9 mouse cellular contexts compared by ENCODE assay signal in genomic region chr1:36737300-36737699, GRCm38 (mm10). TPM values are rescaled to one million over a fixed set of nuclear protein-coding genes. Genes with fewer than 3 reads are reported as not detected.
DNase-seq lines count a peak whose midpoint lies in the region; ATAC-seq and TF ChIP-seq lines count a peak whose summit lies in the region.
"Had no signal": no experiment of that assay in that cellular context is flagged by ENCODE, and none has a peak within 500 bp of the region (broad histone marks: within the 10 kb centered on the region; RNA-seq: fewer than 3 reads in every experiment).

No protein-coding gene starts in this region.

- no peak overlapping the region for H3K27ac ChIP-seq in intestine, postnatal 0 days (ENCODE audit: low read depth, low read length)
- H3K27ac ChIP-seq in limb, embryonic 10.5 days: no peak overlapping the region
- no peak overlapping the region for H3K27ac ChIP-seq in neural tube, embryonic 13.5 days (replicated peaks)
- H3K27ac ChIP-seq: embryonic facial prominence, embryonic 15.5 days had no signal

- 12% methylated on average over 4 of the region's 4 CpGs for WGBS in intestine, postnatal 0 days
- 14% methylated on average over 4 of the region's 4 CpGs for WGBS in limb, embryonic 10.5 days
- WGBS in neural tube, embryonic 13.5 days: 11% methylated on average over 4 of the region's 4 CpGs

- peak; percentile 92 for TF ChIP-seq CTCF in intestine, postnatal 0 days (IDR thresholded peaks at IDR 0.05; ENCODE audit: low read depth)

- H3K9me3 ChIP-seq in intestine, postnatal 0 days (ENCODE audit: control insufficient read depth): no peaks in the 10 kb centered on the region
- H3K9me3 ChIP-seq in limb, embryonic 10.5 days (replicated peaks): no peaks in the 10 kb centered on the region
- H3K9me3 ChIP-seq in neural tube, embryonic 13.5 days: no peaks in the 10 kb centered on the region
- H3K9me3 ChIP-seq: embryonic facial prominence, embryonic 15.5 days had no signal

- no peak overlapping the region for H3K9ac ChIP-seq in intestine, postnatal 0 days (ENCODE audit: low read depth, low read length)
- H3K9ac ChIP-seq in neural tube, embryonic 13.5 days: no peak overlapping the region
- H3K9ac ChIP-seq: embryonic facial prominence, embryonic 15.5 days had no signal

- H3K36me3 ChIP-seq in intestine, postnatal 0 days (ENCODE audit: control insufficient read depth, insufficient read depth): no peaks in the 10 kb centered on the region
- no peaks in the 10 kb centered on the region for H3K36me3 ChIP-seq in limb, embryonic 10.5 days
- no peaks in the 10 kb centered on the region for H3K36me3 ChIP-seq in neural tube, embryonic 13.5 days
- H3K36me3 ChIP-seq: embryonic facial prominence, embryonic 15.5 days had no signal

- H3K27me3 ChIP-seq in intestine, postnatal 0 days (replicated peaks; ENCODE audit: control insufficient read depth, insufficient read depth, low read length): peaks cover 4% of the 10 kb centered on the region; the same call in 1 of the 2 replicates
- peaks cover 18% of the 10 kb centered on the region; the same call in 1 of the 2 replicates for H3K27me3 ChIP-seq in limb, embryonic 10.5 days (ENCODE audit: low read depth, poor library complexity, severe bottlenecking)
- H3K27me3 ChIP-seq in neural tube, embryonic 13.5 days: peaks cover 5% of the 10 kb centered on the region; the same call in 1 of the 2 replicates
- H3K27me3 ChIP-seq: embryonic facial prominence, embryonic 15.5 days had no signal

- ATAC-seq in intestine, postnatal 0 days: peak; percentile 28; the same call in 1 of the 2 replicates
- peak; percentile 80; the same call in 1 of the 2 replicates for ATAC-seq in neural tube, embryonic 13.5 days (ENCODE audit: low read depth)

- DNase-seq in urinary bladder, adult 18-20 months (ENCODE audit: low spot score in 2 of 2): peak; percentile 35 to 66
- DNase-seq in urinary bladder, postnatal 10 days (ENCODE audit: low spot score): no peak
- peak; percentile 92 to 94 for DNase-seq in cerebellum, postnatal 10 days
- peak; percentile 89 for DNase-seq in gastrocnemius, adult 18-20 months (ENCODE audit: low spot score)
- DNase-seq in limb, embryonic 10.5 days (ENCODE audit: low spot score): peak; percentile 84
- peak; percentile 89 for DNase-seq in testis, postnatal 10 days (ENCODE audit: low spot score)

- no peak overlapping the region for H3K4me2 ChIP-seq in intestine, postnatal 0 days (replicated peaks; ENCODE audit: low read depth)
- H3K4me2 ChIP-seq in neural tube, embryonic 13.5 days: no peak overlapping the region
- H3K4me2 ChIP-seq: embryonic facial prominence, embryonic 15.5 days had no signal

- no peaks in the 10 kb centered on the region for H3K4me1 ChIP-seq in intestine, postnatal 0 days (replicated peaks; ENCODE audit: control insufficient read depth, insufficient read depth, low read length)
- no peaks in the 10 kb centered on the region for H3K4me1 ChIP-seq in limb, embryonic 10.5 days
- H3K4me1 ChIP-seq in neural tube, embryonic 13.5 days (replicated peaks): no peaks in the 10 kb centered on the region
- H3K4me1 ChIP-seq: embryonic facial prominence, embryonic 15.5 days had no signal

- no peak overlapping the region for H3K4me3 ChIP-seq in intestine, postnatal 0 days (ENCODE audit: low read depth, low read length)
- H3K4me3 ChIP-seq in limb, embryonic 10.5 days: no peak overlapping the region
- no peak overlapping the region for H3K4me3 ChIP-seq in neural tube, embryonic 13.5 days
- H3K4me3 ChIP-seq: embryonic facial prominence, embryonic 15.5 days had no signal

RNA-seq across cellular contexts. Expression of gene Actr1b, which starts 23.1 kb away (rescaled TPM):
- total RNA-seq in gastrocnemius, adult 18-20 months (2021): 100 to 1,000 TPM; 138 to 147 TPM
- polyA plus RNA-seq in intestine, postnatal 0 days (2015; fragmentation: Nextera tagmentation; extraction: Ambion mirVana): 50.3 and 57.0 TPM in 2 replicates
- polyA plus RNA-seq in limb, embryonic 10.5 days (2016; fragmentation: Nextera tagmentation; extraction: Ambion mirVana): 155 and 156 TPM in 2 replicates
- 120 and 126 TPM in 2 replicates for polyA plus RNA-seq in neural tube, embryonic 13.5 days (2015; fragmentation: Nextera tagmentation; extraction: Ambion mirVana)

RNA-seq across cellular contexts. Expression of gene Zap70, which starts 24.3 kb away (rescaled TPM):
- under 1 TPM; 0.19 to 0.73 TPM for total RNA-seq in gastrocnemius, adult 18-20 months (2021)
- 0.24 and 0.70 TPM in 2 replicates for polyA plus RNA-seq in intestine, postnatal 0 days (2015; fragmentation: Nextera tagmentation; extraction: Ambion mirVana)
- polyA plus RNA-seq in limb, embryonic 10.5 days (2016; fragmentation: Nextera tagmentation; extraction: Ambion mirVana): 0.36 TPM in 1 of 2 replicates, not detected in the other
- polyA plus RNA-seq in neural tube, embryonic 13.5 days (2015; fragmentation: Nextera tagmentation; extraction: Ambion mirVana): 0.63 and 0.87 TPM in 2 replicates

RNA-seq across cellular contexts. Expression of gene 4933424G06Rik, which starts 27.4 kb away (rescaled TPM):
- total RNA-seq in gastrocnemius, adult 18-20 months (2021): 1 to 10 TPM in 1 of 2 experiments, under 1 TPM in 1; 0.66 to 1.2 TPM
- polyA plus RNA-seq in intestine, postnatal 0 days (2015; fragmentation: Nextera tagmentation; extraction: Ambion mirVana): not detected in 2 replicates
- not detected in 2 replicates for polyA plus RNA-seq in limb, embryonic 10.5 days (2016; fragmentation: Nextera tagmentation; extraction: Ambion mirVana)
- 0.36 and 0.66 TPM in 2 replicates for polyA plus RNA-seq in neural tube, embryonic 13.5 days (2015; fragmentation: Nextera tagmentation; extraction: Ambion mirVana)

RNA-seq across cellular contexts. Expression of gene Cox5b, which starts 46.1 kb away (rescaled TPM):
- total RNA-seq in gastrocnemius, adult 18-20 months (2021): 1,000 to 10,000 TPM; 1,366 to 1,435 TPM
- 1,149 and 1,162 TPM in 2 replicates for polyA plus RNA-seq in intestine, postnatal 0 days (2015; fragmentation: Nextera tagmentation; extraction: Ambion mirVana)
- polyA plus RNA-seq in limb, embryonic 10.5 days (2016; fragmentation: Nextera tagmentation; extraction: Ambion mirVana): 535 and 559 TPM in 2 replicates
- 697 and 709 TPM in 2 replicates for polyA plus RNA-seq in neural tube, embryonic 13.5 days (2015; fragmentation: Nextera tagmentation; extraction: Ambion mirVana)

RNA-seq across cellular contexts. Expression of gene Fam178b, which starts 54.3 kb away (rescaled TPM):
- total RNA-seq in gastrocnemius, adult 18-20 months (2021): under 1 TPM; 0.43 to 0.59 TPM
- 0.65 and 0.87 TPM in 2 replicates for polyA plus RNA-seq in intestine, postnatal 0 days (2015; fragmentation: Nextera tagmentation; extraction: Ambion mirVana)
- 1.3 and 1.6 TPM in 2 replicates for polyA plus RNA-seq in limb, embryonic 10.5 days (2016; fragmentation: Nextera tagmentation; extraction: Ambion mirVana)
- 0.24 TPM in 1 of 2 replicates, not detected in the other for polyA plus RNA-seq in neural tube, embryonic 13.5 days (2015; fragmentation: Nextera tagmentation; extraction: Ambion mirVana)
